Mouse (Mus musculus): ENCODE results near the gene 9430097D07Rik.

Gene 9430097D07Rik

DNA sequence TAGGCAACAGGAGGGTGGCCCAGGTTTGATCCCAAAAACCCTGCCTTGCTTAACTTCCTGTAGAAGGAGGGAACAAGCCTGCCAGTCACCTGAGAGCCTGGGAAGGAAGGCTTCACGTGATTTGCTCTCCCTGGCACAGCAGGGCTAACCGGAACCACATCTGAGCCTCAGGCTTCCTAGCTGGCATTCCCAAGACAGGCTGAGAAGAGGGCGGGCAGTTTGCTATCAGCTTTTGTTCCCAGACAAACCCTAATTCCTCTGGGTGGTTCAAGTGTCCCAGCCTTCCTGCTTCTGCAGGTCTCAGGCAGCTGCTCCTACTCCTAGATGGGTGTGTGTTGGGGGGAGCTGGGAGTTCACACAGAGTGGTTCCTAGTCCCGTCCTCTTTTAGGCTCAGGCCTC, 20.0 kb downstream of the 9430097D07Rik start:
- TF ChIP-seq GATA4 (IDR thresholded peaks at IDR 0.05; ENCODE audit: insufficient replicate concordance, low read length): no peak

GRCm38 (mm10) chr2:32553592-32554148, 21.8 kb downstream of the 9430097D07Rik start:
- no peak for TF ChIP-seq GATA4 (IDR thresholded peaks at IDR 0.05; ENCODE audit: insufficient replicate concordance, low read length)

- no peak for TF ChIP-seq GATA4 (IDR thresholded peaks at IDR 0.05; ENCODE audit: insufficient replicate concordance, low read length)
These were observed 24.2 kb downstream of the 9430097D07Rik start for GRCm38 (mm10) chr2:32551236-32551635.

GRCm38 (mm10) chr2:32549764-32550163, 25.7 kb downstream of the 9430097D07Rik start:
- TF ChIP-seq GATA4 (IDR thresholded peaks at IDR 0.05; ENCODE audit: insufficient replicate concordance, low read length): no peak

- TF ChIP-seq GATA4 (IDR thresholded peaks at IDR 0.05; ENCODE audit: insufficient replicate concordance, low read length): no peak
These were observed 26.3 kb downstream of the 9430097D07Rik start for GRCm38 (mm10) chr2:32549171-32549570.

- no peak for TF ChIP-seq GATA4 (IDR thresholded peaks at IDR 0.05; ENCODE audit: insufficient replicate concordance, low read length)
These were observed 27.3 kb downstream of the 9430097D07Rik start for GRCm38 (mm10) chr2:32547964-32548739.

DNA sequence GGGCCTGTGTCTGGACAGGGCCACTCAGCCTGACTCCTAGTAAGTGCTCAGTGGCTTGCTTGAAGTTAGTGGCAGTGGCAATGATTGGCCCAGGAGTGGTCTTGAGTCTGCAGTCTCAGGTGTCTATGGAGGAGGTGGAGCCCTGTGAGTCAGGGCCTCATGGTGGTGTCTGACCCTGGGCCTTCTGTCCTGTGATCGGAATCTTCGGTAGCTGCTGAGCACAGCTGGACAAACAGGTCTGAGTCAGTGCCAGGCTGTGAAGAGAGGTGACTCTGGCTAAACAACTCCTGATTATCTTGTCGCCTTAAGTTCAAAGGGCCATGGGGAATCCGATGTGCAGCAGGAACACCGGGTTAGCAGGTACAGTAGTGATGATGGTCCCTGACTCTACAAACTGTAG, 28.1 kb downstream of the 9430097D07Rik start:
- TF ChIP-seq GATA4 (IDR thresholded peaks at IDR 0.05; ENCODE audit: insufficient replicate concordance, low read length): no peak

DNA sequence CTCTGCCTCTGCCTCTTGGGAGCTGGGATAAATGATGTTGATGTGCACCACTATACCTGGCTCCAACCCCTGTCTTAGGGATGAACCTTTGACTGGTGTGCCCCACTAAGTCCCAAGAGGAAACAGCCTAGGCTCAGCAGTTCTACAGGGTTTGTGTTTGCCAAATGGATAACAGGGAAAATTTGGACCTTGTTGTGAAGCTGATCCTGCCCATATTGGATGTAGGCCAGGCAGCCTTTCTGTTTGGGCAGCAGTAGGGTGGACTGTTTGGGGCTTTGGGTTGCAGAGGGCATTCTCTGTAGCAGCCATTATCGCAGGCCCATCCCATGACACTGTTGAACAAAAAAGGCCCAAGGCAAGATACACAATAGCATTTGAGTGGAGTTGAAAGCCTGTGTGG, 28.5 kb downstream of the 9430097D07Rik start:
- no peak for TF ChIP-seq GATA4 (IDR thresholded peaks at IDR 0.05; ENCODE audit: insufficient replicate concordance, low read length)

- TF ChIP-seq GATA4 (IDR thresholded peaks at IDR 0.05; ENCODE audit: insufficient replicate concordance, low read length): no peak
These were observed 32.4 kb downstream of the 9430097D07Rik start for GRCm38 (mm10) chr2:32543031-32543449.

DNA sequence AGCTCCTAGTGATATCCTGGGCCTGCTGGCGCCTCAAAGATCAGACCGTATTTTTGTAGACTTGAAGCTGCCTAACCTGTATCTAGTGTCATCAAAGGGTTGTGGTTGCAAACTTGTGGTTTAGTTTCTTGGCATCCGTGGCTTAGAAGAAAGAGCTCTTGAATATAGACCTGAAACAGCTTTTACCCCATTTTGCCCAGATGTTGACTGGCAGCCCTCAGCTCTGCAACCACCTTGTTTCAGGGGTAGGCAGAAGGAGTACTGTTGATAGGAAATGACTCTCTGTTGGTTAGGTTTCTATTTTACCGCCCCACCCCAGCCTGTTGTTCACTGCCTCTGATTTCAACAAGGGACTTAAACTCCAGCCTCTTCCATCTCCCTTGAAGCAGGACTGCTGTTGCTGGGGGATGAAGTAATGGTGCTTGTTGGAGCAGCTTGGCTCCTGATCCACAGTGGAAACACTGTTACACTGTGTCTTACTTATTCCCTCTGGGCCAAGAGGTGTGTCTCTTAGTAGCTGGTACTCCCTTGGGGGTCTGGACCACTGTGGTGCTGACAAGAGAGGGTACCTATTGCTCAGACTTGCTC, 33.4 kb downstream of the 9430097D07Rik start:
- TF ChIP-seq GATA4 (IDR thresholded peaks at IDR 0.05; ENCODE audit: insufficient replicate concordance, low read length): no peak

GRCm38 (mm10) chr2:32541333-32541908, 34.1 kb downstream of the 9430097D07Rik start:
- no peak for TF ChIP-seq GATA4 (IDR thresholded peaks at IDR 0.05; ENCODE audit: insufficient replicate concordance, low read length)

- TF ChIP-seq GATA4 (IDR thresholded peaks at IDR 0.05; ENCODE audit: insufficient replicate concordance, low read length): no peak
These were observed 36.0 kb downstream of the 9430097D07Rik start for GRCm38 (mm10) chr2:32539452-32539981.

DNA sequence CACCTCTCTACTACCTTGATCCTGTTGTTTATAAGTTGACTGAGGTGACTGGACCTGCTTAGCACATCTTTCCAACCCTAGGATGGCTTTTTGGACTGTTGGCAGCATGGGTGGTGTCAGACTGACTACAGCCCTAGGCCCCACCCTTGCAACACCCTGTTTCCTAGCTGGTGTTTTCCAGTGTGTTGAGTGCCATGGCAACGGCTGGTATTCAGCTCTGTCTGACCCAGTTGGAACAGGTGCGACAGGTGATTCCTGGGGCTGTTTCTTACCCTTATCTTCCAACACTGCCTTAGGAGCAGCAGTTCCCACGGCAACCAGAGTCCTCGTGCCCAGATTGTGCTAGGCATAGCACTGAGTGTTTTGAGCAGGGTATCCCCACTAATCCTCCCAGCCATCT, 37.0 kb downstream of the 9430097D07Rik start:
- no peak for TF ChIP-seq GATA4 (IDR thresholded peaks at IDR 0.05; ENCODE audit: insufficient replicate concordance, low read length)

GRCm38 (mm10) chr2:32537941-32538340, 37.5 kb downstream of the 9430097D07Rik start:
- TF ChIP-seq GATA4 (IDR thresholded peaks at IDR 0.05; ENCODE audit: insufficient replicate concordance, low read length): no peak

GRCm38 (mm10) chr2:32537360-32537905, 38.1 kb downstream of the 9430097D07Rik start:
- peak; percentile 24; the same call in 1 of the 2 replicates for TF ChIP-seq GATA4 (IDR thresholded peaks at IDR 0.05; ENCODE audit: insufficient replicate concordance, low read length)

Data from liver, adult (tissue).